Mouse (Mus musculus) heart, postnatal 0 days (tissue): ENCODE results near the gene Carnmt1. TPM values are rescaled to one million over a fixed set of nuclear protein-coding genes. Genes with fewer than 3 reads are reported as not detected.
A peak's percentile ranks its signal among the peaks of the same experiment; 100 is the strongest.

Experiments
- ATAC-seq: fragments of 200-750 bp; cut with Nextera tagmentation; 2 replicates; pipeline ENCODE4 v1.8.0; 2017; ENCODE audit warnings: low read depth, moderate number of reproducible peaks, moderate library complexity; ENCODE audit not compliant: insufficient read depth
- DNase-seq: peaks from one replicate; pipeline ENCODE4 v3.0.0-alpha.2; 2016; ENCODE audit warnings: low spot score
- H3K27ac ChIP-seq: fragments of 300-500 bp; sonication (generic); 2 replicates; pipeline ENCODE4 v1.5.1; 2014; ENCODE audit warnings: low read depth, mild to moderate bottlenecking
- H3K27me3 ChIP-seq: fragments of 300-500 bp; sonication (generic); 2 replicates; pipeline ENCODE4 v1.6.1; 2014; ENCODE audit warnings: low read length, mixed read lengths; ENCODE audit not compliant: control insufficient read depth, insufficient read depth
- H3K36me3 ChIP-seq: fragments of 300-500 bp; sonication (generic); replicated peaks from 2 replicates; pipeline ENCODE4 v1.6.1; 2014; ENCODE audit warnings: low read length, mixed read lengths; ENCODE audit not compliant: control insufficient read depth, insufficient read depth
- H3K4me1 ChIP-seq: fragments of 300-500 bp; sonication (generic); 2 replicates; pipeline ENCODE4 v1.6.1; 2014; ENCODE audit warnings: antibody characterized with exemption; ENCODE audit not compliant: control insufficient read depth, insufficient read depth
- H3K4me2 ChIP-seq: fragments of 300-500 bp; sonication (generic); 2 replicates; pipeline ENCODE4 v1.6.1; 2014; ENCODE audit warnings: low read depth, mild to moderate bottlenecking, low read length, moderate library complexity
- H3K4me3 ChIP-seq: fragments of 300-500 bp; sonication (generic); 2 replicates; pipeline ENCODE4 v1.5.1; 2014; ENCODE audit warnings: low read depth, low read length
- H3K9ac ChIP-seq: fragments of 300-500 bp; sonication (generic); replicated peaks from 2 replicates; pipeline ENCODE4 v1.6.1; 2014; ENCODE audit warnings: low read depth, low read length, mixed read lengths
- H3K9me3 ChIP-seq: fragments of 300-500 bp; sonication (generic); replicated peaks from 2 replicates; pipeline ENCODE4 v1.6.1; 2016; ENCODE audit warnings: low read length; ENCODE audit not compliant: control insufficient read depth
- CTCF ChIP-seq: IDR thresholded peaks from 2 replicates; pipeline ENCODE4 v1.5.1; 2016; ENCODE audit warnings: antibody characterized with exemption, control low read depth, low read depth
- EP300 ChIP-seq: IDR thresholded peaks from 2 replicates; pipeline ENCODE4 v1.6.1; 2016; ENCODE audit warnings: antibody characterized with exemption, low read depth
- WGBS: fragments of 180-500 bp; shearing (Covaris S2); extraction: QIAGEN DNeasy Blood & Tissue Kit; methylation state at CpG from one replicate; pipeline ENCODE4 v1.1.7; 2014; 5-methylcytosine and 5-hydroxymethylcytosine counted together
- polyA plus RNA-seq: library from polyadenylated mRNA; unstranded; fragments of >200 nt; fragmentation: Nextera tagmentation; extraction: Ambion mirVana; gene quantifications from 2 replicates; pipeline ENCODE4 v1.2.1, GENCODE M21; 2015
- total RNA-seq: library from RNA; depleted of rRNA; stranded (reverse); fragments of >200 nt; gene quantifications from 2 replicates; pipeline ENCODE4 v1.2.3, GENCODE M21; 2014; ENCODE audit warnings: low replicate concordance

Gene Carnmt1
- total and polyA plus RNA-seq, 2 experiments from 2014 or later: 24.6 to 28.6 TPM

GRCm38 (mm10) chr19:18661683-18662082 lies 8.9 kb upstream of the Carnmt1 start:
- Histone ChIP-seq H3K36me3 (no peaks in the 10 kb centered on the region), H3K9ac (no peak overlapping the region), H3K4me3 (no peak overlapping the region), H3K9me3 (no peaks in the 10 kb centered on the region), H3K27ac (no peak overlapping the region), H3K4me1 (no peaks in the 10 kb centered on the region), H3K4me2 (no peak overlapping the region), H3K27me3 (no peaks in the 10 kb centered on the region)
- ATAC-seq (no peak), DNase-seq (no peak)
- 48% methylated on average over 1 of the region's 1 CpGs for WGBS
- TF ChIP-seq CTCF: no peak
- TF ChIP-seq EP300: no peak

- Histone ChIP-seq H3K27me3 (no peaks in the 10 kb centered on the region), H3K4me1 (no peaks in the 10 kb centered on the region), H3K4me2 (no peak overlapping the region), H3K36me3 (no peaks in the 10 kb centered on the region), H3K9me3 (no peaks in the 10 kb centered on the region), H3K4me3 (no peak overlapping the region), H3K27ac (no peak overlapping the region), H3K9ac (no peak overlapping the region)
- no peak for DNase-seq
- WGBS: 51% methylated on average over 2 of the region's 2 CpGs
- no peak for TF ChIP-seq EP300
- no peak for TF ChIP-seq CTCF
- no peak for ATAC-seq
Measured at GRCm38 (mm10) chr19:18663904-18664303, 6.7 kb upstream of the Carnmt1 start.

- Histone ChIP-seq H3K36me3 (no peaks in the 10 kb centered on the region), H3K4me1 (peaks cover 3% of the 10 kb centered on the region), H3K27me3 (no peaks in the 10 kb centered on the region), H3K9me3 (no peaks in the 10 kb centered on the region), H3K4me3 (no peak overlapping the region), H3K9ac (no peak overlapping the region), H3K27ac (no peak overlapping the region), H3K4me2 (no peak overlapping the region)
- DNase-seq: no peak
- no peak for ATAC-seq
- TF ChIP-seq CTCF: no peak
- no peak for TF ChIP-seq EP300
- 86% methylated on average over 7 of the region's 7 CpGs for WGBS
Measured at GRCm38 (mm10) chr19:18666966-18667365, 3.6 kb upstream of the Carnmt1 start.

- Histone ChIP-seq H3K27me3 (no peaks in the 10 kb centered on the region), H3K4me2 (no peak overlapping the region), H3K4me3 (no peak overlapping the region), H3K4me1 (peaks cover 19% of the 10 kb centered on the region), H3K27ac (no peak overlapping the region), H3K36me3 (no peaks in the 10 kb centered on the region), H3K9ac (no peak overlapping the region), H3K9me3 (no peaks in the 10 kb centered on the region)
- 95% methylated on average over 7 of the region's 7 CpGs for WGBS
- DNase-seq (no peak), ATAC-seq (no peak)
- TF ChIP-seq CTCF: no peak
- no peak for TF ChIP-seq EP300
Measured at GRCm38 (mm10) chr19:18669551-18669950, 1.0 kb upstream of the Carnmt1 start.

- H3K27ac ChIP-seq: peak overlapping the region; percentile 93
- no peak for TF ChIP-seq EP300
- TF ChIP-seq CTCF: no peak
- DNase-seq: peak; percentile 44
- peak overlapping the region; percentile 90 for H3K9ac ChIP-seq
- H3K27me3 ChIP-seq: no peaks in the 10 kb centered on the region
- peaks cover 19% of the 10 kb centered on the region for H3K4me1 ChIP-seq
- peak overlapping the region; percentile 93 for H3K4me3 ChIP-seq
- H3K36me3 ChIP-seq: no peaks in the 10 kb centered on the region
- peak; percentile 66 for ATAC-seq
- H3K4me2 ChIP-seq: peak overlapping the region; percentile 87
- H3K9me3 ChIP-seq: no peaks in the 10 kb centered on the region
- under 1% methylated on average over 58 of the region's 64 CpGs for WGBS
Measured at GRCm38 (mm10) chr19:18671056-18671741, 635 bp downstream of the Carnmt1 start.

GRCm38 (mm10) chr19:18672498-18672897 lies 1.9 kb downstream of the Carnmt1 start:
- peak overlapping the region; percentile 93; the same call in 1 of the 2 replicates for H3K4me3 ChIP-seq
- DNase-seq (no peak), ATAC-seq (no peak)
- H3K9me3 ChIP-seq: no peaks in the 10 kb centered on the region
- peak overlapping the region; percentile 87 for H3K4me2 ChIP-seq
- TF ChIP-seq CTCF (no peak), EP300 (no peak)
- H3K27ac ChIP-seq: no peak overlapping the region
- 43% methylated on average over 3 of the region's 3 CpGs for WGBS
- no peaks in the 10 kb centered on the region for H3K36me3 ChIP-seq
- peaks cover 19% of the 10 kb centered on the region for H3K4me1 ChIP-seq
- no peaks in the 10 kb centered on the region for H3K27me3 ChIP-seq
- H3K9ac ChIP-seq: no peak overlapping the region
